Mouse (Mus musculus) spleen, embryonic (tissue): ENCODE results near the gene Cypt14.
"Not testable (repeated sequence)": the region's sequence is repeated elsewhere in the genome, so short reads cannot be mapped to it uniquely, and the experiment has no call there.

Experiments used
- CTCF ChIA-PET: fragments of 350-600 bp; sonication (Branson Sonifier 250); formaldehyde crosslinking; loops from one replicate; lab custom pipeline; 2022; lab: Charles Lee

The Cypt14 gene

DNA sequence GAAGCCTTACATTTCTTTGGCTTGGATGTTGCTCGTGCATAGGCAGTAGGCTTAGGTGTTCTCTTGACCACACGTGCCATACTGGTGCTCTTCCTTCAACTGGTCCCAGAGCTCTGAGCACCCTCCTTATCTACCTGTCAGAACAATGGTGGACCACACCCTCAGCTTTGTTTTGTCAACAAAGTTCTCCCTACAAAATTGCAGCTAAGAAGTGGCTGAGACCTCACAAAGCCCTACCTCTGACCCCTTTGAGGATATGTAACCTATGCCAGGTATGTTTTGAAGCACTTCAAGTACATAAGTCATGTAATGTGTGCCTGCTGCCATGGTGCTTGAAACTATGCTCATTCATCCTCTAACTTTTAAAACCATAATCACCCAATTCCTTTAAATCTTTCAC, at the start of gene Cypt14:
TSS of gene Cypt14 (minus strand) at position 101 of the 400 bp plus-strand sequence.
- CTCF ChIA-PET = not testable (repeated sequence)
